Mouse (Mus musculus) heart, adult 18-20 months (tissue): ENCODE measurements around the gene Cpsf7. TPM values are rescaled to one million over a fixed set of nuclear protein-coding genes. Genes with fewer than 3 reads are reported as not detected.
"Not testable (repeated sequence)": the region's sequence is repeated elsewhere in the genome, so short reads cannot be mapped to it uniquely, and the experiment has no call there.

ENCODE experiments used
- DNase-seq, 2 experiments: peaks; one replicate each; pipeline ENCODE4 v3.0.0; 2021 to 2022; ENCODE audit warnings: mixed read lengths in 1 of 2
- long read RNA-seq, 2 experiments: library from polyadenylated mRNA; stranded (forward); transcript quantifications; one replicate each; pipeline ENCODE4 v2.0.0; 2021
- total RNA-seq, 2 experiments: library from RNA; stranded (reverse); gene quantifications; 2 replicates each; pipeline ENCODE4 v1.2.3; 2021

The Cpsf7 gene
- 10 to 100 TPM; 20.6 to 24.4 TPM for total RNA-seq
- long read RNA-seq, experiment 1, partial matches to known transcripts: 6 of 11 reads
- long read RNA-seq, experiment 1, other reads (novel, unspliced or antisense): 4 of 11 reads
- long read RNA-seq, experiment 2, partial matches to known transcripts: 2 of 3 reads
- long read RNA-seq, experiment 2, other reads (novel, unspliced or antisense): 1 of 3 reads

DNA sequence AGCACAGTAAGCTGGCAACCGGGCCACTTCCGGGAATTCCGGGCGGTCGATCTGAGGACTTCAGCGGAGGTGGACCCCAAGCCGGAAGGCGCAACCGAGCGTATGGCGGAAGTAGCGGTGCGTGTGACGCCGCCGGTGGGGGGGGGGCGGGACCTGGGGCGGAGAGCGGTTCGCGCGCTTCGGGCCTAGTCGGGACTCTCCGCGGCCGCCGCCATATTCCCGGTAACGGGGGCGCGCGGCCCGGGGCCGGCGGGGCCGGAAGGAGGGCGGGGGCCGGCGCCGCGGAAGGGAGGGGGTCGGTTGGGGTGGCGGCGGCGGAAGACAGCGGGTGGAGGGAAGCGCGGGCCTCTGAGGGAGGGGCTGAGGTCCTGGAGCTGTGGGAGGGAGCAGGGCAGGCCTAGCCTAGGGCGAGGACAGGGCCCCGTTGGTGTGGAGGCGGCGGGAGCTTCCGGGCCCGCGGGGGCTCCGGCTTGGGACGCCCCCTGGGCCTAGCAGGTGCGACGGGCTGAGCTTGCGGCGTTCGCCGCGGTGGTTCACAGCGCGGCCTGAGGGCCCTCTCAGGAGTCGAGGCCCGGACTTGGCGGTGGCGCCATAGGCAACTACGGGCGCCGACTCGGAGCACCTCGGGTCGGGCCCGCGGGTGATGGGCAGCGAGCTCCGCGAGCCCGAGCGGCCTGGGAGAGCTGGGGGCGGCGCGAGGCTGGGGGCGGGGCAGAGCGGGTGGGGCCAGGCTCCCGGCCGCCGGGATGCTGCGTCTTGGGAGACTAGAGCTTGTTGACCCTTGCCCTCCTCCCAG lies at the start of gene Cpsf7:
Gene Cpsf7 (plus strand): TSS at position 161 of the 796 bp plus-strand sequence.
- DNase-seq: peak; percentile 92 to 94

DNA sequence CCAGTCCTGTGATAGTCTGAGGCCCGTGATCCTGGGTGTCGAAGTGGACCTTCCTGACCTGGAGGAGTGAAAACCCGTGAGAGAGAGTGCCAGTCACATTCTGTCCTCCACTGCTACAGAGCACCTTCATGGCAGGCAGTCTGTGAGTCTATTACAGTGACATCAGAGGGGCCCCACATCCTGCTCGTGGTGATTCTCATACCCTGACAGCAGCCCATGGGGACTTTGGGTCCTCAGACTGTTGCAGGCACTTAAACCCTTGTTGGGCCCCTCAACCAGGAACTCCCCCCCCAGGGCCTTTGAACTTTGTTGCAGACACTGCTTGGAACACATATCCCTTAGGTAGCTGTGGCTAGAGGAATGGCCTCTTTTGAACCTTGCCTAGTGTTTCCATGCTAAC lies 45.5 kb upstream of the Cpsf7 start:
- no peak for DNase-seq

DNA sequence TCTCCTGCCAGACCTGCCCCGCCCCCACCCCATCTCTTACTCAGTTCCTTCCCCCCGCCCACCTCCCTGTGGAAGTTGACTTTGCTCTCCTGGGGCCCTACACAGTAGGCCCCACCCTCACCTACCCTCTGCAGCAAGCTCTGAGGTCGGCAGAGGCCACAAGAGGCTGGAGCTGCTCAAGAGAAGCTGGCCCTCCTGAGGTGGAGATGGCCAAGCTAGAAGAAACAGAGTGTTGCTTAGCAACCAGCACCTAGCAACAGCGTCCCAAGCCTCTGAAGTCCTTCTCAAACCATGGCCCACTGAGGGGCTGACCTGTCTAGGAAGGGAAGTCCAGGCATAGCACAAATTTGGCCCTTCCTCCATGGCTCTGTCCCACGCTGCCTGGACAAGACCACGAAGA lies 42.4 kb upstream of the Cpsf7 start, which contains the start of gene Ppp1r32:
Gene Ppp1r32 (minus strand): TSS at position 226 of the 400 bp plus-strand sequence.
- no peak for DNase-seq

DNA sequence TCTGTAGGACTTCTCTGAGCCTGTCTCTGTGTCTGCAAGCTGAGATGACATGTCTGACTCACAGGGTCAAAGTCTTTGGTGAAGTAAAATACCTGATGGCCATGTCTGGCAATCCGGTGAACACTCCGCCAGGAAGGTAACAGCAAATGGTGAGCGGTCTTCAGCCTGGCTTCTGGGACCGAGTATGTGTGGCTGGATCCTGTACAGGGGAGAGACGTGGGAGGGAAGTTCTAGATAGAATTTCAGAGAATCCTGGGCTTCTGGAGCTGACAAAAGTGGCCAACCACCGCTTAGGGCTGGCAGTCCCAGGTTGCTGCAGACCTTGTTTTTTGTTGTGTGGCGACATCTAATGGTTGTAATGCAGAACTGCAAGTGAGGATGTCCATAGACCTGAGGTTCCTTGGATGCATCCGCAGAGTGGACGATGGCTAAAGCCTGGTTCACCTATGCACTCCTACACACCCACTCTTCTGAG lies 38.8 kb upstream of the Cpsf7 start:
- peak; percentile 61 to 73 for DNase-seq

DNA sequence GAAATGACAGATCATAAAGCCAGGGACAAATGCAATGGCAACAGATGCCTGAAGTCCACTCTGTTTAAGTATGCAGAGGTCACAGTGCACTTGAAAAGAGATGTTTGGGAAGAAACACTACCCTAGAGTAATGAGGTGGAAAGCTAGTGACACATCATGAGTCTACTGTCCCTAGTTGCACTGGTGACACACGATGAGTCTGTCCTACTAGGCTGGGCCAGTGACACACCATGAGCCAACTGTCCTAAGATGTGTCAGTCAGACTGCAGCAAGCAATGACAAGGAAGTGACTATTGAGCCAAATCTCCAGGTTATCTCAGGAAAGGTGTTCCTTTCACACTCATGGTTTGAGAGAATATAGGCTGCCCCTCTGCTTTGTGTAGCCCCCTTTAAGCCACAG lies 29.4 kb upstream of the Cpsf7 start:
- DNase-seq: no peak

DNA sequence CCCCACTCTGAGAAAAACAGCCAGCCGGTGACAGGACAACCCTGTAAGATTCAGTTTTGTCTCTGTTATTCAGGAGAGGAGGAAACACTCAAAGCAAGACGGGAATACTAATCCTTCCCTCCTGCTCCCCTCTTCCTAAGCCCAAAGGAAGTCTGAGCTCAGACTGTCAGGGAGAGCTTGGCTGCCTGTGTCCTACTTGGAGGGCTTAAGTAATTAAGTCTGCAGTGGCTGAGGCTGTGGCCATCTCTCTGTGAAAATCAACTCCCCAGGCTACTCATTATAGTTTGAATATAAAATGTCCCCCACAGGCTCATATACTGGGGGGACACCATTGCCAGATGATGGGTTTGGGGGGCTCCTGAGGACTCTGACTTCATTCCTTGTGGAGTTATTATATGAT lies 28.1 kb upstream of the Cpsf7 start:
- DNase-seq: no peak

DNA sequence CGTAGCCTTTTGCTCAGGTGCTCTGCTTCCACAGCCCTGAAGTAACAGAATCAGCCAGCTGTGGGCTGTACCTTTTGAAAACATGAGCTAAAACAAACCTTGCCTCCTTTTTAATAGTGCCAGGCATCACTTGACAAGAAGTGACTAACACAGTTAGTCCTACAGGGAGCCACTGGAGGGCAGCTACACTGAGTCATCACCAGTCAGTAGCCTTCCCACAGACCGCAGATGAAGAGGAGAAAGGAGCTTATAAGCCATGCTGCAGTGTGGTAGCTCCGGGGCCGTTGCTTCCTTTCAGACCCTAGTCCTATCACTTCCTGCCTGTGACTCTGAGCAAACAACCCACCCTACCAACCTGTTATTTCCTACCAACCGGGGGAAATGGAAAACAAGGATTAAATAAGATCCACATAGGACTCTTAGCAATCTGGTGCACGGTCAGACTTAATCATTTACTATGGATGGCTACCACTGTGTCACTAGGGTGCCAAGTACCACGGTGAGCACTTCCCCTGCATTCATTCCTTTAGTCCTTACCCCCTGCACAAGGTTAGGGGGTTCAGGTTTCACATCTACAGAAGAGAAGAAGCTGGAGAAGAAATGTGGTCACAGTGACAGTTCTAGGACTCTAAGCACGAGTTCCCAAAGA lies 27.4 kb upstream of the Cpsf7 start:
- DNase-seq: no peak

DNA sequence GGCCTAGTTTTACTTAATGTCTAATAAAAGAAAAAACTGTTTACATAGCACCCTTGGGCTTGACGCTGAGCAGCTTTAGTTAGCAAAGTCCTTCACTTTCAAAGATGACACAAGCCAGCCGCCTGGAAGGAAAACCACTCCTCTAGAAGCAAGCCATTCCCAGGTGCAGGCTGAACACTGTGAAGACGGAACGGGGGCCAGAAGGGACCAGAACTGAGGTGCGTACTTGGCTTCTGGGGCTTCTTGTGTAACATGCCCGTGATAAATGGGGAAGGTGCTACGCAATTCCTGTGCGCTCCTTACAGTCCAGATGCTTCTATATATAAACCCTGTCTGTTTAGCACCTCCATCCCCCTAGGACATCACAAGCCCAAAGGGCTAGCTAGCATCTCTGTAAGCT lies 24.5 kb upstream of the Cpsf7 start:
- DNase-seq: no peak

DNA sequence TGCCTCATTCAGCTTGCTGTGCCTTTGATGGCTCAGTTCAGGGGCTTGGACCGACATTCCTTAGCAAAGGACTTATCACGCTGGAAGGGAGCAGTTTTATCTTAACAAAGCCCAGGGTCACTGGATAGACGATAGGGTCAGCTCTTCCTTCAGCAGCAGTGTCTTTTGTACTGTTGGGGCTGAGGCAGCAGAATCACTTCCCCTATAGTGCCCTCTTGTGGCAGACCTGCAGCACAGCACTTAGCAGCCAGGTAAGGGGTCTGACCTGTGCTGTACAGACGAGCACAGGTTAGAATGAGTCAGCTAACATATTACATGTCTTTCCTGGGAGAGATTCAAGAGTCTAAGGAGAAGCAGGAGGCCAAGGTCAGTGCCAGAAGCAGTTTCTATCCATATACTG lies 22.5 kb upstream of the Cpsf7 start:
- peak; percentile 17 to 69 for DNase-seq

DNA sequence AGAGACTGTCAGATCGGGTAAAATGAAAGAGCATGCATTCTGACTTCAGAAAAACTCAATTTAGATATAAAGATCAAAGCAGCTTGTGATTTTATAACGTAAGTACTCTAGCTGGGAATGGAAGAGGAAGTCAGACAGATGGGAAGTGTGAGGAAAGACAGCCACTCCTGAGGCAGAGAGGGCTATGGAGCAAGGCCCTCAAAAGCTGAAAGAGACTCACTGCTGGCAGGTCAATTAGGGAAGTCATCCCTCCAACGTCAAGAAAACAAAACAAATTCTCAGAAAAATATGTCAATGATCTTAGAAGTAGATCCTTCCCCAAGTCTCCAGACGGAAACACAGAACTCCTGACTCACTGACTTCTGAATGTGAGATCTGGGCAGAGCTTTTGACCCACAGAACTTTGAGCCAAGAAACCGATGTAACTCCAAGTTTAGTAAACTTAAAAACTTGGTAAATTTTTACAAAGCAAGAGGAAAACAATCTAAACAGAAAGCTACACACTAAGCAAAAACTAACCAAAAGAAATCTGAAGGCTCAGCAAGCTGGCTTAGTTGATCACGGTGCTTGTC lies 14.2 kb upstream of the Cpsf7 start:
- peak in 1 of 2 experiments; percentile 17 for DNase-seq

DNA sequence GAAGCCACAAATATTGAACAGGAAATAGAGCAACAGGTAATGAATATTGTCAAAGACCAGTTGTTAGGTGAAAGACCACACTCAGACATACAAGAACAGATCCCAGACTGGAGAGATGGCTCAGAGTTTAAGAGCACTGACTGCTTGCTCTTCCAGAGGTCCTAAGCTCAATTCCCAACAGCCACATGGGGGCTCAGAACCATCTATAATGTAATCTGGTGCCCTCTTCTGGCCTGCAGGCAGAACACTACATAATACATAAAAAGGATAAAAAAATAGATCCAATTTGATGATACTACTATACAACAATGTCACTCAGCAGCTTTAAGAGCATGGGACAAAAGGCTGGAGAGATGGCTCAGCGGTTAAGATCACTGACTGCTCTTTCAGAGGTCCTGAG lies 4.7 kb upstream of the Cpsf7 start:
- DNase-seq: no peak

DNA sequence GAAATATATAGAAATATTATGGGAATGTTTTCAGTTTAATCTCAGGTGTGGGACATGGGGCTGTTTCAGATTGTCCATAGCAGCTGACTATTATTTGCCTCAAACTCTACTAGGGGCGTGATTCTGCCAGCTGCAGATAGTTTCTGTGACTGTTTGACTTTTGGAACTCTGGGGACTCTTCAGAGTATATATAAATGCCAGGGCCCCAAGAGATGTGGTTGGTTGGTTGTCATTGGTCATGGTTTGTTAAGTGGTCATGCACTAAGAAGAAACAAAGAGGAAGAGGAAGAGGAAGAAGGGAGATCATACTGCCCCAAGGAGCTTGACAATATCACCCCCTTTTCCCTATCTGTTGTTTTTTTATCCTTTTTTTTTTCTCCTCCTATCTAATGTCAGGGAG lies 3.1 kb upstream of the Cpsf7 start:
- no peak for DNase-seq

DNA sequence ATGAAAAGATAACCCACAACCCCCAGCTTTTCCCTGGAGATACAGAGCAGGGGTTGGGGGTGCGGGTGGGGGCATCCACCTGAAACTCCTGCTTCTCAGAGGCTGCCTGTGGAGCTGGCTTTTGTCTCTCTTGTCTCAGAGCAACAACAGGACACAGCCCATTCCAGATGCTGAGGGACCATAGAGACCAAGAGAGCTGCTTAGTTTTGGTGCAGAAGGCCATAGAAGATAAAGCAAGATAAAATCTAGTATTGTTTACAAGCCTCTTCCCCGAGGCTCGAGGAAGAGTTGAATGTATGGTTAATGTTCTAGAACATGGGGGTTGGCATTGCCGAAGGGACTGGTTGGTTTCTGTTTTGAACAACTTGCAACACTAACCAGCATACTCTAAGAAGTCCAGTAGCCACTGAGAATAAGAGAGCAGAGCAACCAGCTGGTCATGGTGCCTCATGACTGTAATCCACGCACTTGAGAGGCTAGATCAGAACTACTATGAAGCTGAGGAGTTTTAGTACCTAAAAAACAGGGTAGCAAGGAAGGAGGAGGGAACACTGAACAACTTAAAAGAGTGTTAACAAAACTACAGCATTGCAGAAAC lies 1.5 kb upstream of the Cpsf7 start:
- DNase-seq: no peak

DNA sequence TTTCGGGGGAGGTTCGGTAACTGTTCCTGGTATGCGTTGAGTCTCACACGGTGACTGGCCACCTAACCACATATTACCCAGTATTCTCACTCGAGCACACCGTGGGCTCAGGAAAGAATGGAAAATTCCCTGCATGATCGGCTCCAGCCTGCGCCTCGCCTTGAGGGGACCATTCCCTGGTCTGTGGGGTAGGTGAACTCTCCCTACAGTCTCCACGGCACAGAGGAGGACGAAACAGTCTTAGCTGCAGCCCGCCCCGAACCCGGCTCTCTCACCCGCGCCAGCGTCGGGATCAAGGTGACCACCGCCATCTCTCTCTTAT lies 321 bp upstream of the Cpsf7 start:
- DNase-seq: no peak

DNA sequence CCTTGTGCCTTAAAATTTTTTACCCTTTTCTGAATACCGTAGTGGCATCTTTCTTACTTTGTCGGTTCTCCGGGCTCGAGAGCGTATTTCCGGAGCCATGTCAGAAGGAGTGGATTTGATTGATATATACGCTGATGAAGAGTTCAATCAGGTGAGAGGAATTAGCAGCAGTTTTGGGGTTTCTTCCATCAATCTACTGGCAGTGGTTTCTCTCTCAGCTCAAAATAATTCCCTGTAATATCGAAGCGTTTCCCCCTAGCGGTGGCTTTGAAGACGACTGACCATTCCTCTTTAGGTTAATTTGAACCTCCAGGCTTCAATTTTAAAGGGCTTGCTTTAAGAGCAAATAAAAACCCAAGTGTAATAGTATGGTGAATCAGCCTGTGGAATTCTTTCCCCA lies 844 bp downstream of the Cpsf7 start, which contains the start of gene Sdhaf2:
Gene Sdhaf2 (minus strand): TSS at position 233 of the 400 bp plus-strand sequence.
- peak in 1 of 2 experiments; percentile 11 for DNase-seq

DNA sequence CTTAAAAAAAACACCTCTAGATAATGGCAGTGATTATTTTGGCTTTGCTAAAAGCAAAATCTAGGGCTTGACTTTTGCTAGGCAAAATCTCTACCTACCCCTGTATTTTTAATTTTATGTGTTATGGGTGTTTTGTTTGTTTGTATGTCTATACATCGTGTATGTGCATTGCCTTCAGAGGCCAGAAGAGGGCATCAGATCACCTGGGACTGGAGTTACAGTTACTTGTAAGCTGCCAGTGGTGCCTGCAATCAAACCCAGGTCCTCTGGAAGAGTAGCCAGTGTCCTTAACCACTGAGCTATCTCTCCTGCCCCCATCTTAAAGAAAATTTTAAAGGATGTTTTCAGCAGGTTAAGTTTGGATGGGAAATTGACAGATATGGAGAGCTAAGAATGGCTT lies 5.0 kb downstream of the Cpsf7 start:
- DNase-seq: no peak

DNA sequence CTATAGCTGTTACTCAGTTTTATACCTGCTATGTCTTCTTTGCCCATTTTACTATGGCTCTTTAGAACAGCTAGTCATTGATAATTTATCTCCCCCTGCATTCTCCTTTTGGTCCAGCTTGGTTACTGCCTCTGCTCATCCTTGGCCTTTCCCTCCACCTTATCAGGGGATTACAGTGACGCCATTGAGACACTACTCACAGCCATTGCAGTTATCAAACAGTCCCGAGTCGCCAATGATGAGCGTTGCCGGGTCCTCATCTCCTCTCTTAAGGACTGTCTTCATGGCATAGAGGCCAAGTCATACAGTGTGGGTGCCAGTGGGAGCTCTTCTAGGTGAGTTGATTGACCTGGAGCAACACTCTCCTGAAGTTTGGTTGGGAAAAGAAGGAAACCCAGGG lies 14.4 kb downstream of the Cpsf7 start:
- DNase-seq: no peak

DNA sequence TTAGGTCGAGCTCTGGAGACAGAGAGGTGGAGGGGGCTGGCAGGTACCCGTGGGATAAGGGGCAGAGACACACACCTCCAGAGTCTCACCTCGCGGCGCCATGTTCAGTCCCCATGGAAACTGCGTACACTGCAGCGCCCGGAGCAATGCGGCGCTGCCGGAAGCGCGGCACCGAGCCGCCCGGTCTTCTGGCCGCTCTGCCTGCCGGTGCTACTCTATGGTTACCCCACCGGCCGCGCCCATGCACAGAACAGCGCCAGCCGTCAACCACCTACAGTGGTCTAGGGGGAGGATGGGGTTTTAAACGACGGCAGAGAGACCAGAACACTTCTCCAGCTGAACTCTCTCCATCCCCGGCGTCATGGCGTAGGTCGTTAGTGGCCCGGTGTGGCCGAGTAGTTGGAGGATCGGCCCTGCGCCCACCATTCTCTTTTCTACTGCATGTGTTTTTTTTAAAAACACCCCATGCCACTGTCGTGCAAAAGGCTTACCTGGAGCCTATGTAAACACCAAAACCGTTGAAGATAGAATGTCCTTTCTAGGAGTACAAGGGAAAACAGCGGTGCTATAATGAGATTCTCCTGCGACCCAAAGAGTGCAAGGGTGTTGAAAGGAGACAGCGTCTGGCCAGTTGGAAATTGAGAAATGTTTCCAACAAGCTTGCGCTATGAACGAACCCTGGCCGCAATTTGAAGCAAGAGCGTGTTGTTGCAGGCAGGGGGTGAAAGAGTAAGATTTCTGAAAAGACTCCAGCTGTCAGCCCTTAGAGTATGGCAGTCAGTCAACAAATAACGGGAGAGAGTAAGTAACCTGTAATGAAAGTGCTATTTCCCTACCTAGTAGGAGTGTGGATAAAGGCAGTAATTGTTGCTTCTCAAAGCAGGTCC lies 30.8 kb downstream of the Cpsf7 start, which contains the start of gene Tmem216:
Gene Tmem216 (minus strand): TSS at position 615 of the 887 bp plus-strand sequence.
- DNase-seq: peak; percentile 87 to 91

DNA sequence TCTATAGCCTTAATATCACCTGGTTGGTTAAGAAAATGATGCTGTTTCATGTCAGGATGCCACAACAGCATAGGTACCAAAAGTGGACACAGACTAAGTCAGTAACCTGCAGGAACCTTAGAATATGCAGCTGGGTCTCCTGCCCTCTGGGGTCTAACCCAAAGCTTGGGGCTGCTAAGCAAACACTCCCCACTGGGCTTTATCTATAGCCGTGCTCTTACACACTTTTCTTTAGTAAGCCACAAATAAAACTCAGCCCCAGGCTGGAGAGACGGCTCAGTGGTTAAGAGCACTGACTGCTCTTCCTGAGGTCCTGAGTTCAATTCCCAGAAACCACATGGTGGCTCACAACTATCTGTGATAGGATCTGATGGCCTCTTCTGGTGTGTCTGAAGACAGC lies 31.9 kb downstream of the Cpsf7 start:
- no peak for DNase-seq

DNA sequence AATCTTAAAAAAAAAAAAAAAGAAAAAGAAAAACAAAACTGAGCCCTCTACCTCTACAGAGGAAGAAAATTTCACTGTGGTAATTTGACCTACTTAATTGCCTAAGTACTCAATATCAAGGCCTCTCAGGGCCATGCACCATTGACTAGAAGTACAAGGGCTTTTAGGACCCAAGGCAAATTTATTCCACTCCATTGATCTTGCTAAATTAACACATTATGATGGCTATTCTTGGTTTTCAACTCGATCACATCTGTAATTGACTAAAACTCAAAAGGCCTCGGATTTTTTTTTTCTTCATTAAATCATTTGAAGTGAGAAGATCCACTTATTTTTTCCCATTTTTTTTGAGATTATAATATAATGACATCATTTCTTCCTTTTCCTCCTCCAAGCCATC lies 32.4 kb downstream of the Cpsf7 start:
- DNase-seq: no peak

DNA sequence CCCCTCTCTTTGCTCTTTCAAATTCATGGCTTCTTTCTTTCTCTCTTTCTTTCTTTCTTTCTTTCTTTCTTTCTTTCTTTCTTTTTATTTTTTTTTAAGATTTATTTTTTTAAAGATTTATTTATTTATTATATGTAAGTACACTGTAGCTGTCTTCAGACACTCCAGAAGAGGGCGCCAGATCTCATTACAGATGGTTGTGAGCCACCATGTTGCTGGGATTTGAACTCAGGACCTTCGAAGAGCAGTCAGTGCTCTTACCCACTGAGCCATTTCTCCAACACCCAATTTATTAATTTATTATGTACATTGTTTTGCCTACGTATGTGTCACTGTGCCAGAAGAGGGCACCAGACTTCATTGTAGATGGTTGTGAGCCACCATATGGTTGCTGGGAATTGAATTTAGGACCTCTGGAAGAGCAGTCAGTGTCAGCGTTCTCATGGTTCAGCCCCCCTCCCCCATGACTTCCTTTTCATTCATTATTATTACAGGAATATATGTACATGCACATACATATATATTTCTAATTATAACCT lies 32.8 kb downstream of the Cpsf7 start:
- DNase-seq: not testable (repeated sequence)
